Mouse (Mus musculus): ENCODE measurements around the gene Arfip1.

DNA sequence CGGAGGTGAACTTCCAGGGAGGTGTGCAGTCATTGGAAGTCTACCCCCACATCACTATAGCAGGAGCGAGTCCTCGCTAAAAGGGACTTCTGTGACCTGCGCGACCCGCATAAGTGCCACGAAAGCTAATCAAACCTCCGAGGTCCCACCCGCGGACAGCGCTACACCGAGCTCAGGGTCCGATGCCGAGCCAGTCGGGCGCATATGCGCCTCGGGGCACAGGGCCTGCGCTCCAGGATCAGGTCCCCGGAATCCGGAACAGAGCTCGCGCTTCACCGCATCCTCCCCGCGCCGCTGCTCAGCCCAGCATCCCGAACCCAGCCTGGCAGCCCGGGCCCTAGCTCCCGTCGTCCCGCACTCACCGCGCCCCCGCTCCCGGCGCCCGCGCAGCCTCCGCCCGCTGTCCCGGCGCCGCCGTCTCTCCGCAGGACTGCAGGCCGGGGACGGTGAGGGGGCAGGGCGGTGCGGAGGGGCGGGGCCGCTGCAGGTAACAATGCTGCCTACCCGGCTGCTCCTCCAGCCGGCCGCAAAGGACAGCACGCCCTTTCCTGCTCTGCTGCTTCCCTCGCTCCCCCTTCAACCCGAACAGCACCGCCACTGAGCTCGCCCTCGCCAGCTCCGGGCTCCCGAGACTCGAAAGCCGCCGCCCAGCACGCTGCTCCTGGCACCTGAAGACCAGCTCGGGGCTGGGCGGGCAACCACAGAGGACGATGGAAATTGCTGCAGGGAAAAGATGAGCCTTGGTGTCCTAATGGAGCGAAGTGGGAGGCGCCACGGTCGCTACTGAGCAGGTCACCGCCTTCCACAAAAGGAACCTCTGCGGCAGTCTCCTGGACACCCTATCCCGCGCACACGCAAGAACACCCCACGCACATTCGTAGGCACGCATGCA lies 102.2 kb downstream of the Arfip1 start, which contains the start of gene Fhdc1:
- TF ChIP-seq CTCF (IDR thresholded peaks at IDR 0.05; ENCODE audit: insufficient read depth, low read depth, low read length) (no peak), POLR2A (IDR thresholded peaks at IDR 0.05; ENCODE audit: insufficient read depth, low read depth, low read length) (no peak)
